Mouse (Mus musculus): ENCODE results near the gene C2cd3. TPM values are rescaled to one million over a fixed set of nuclear protein-coding genes. Genes with fewer than 3 reads are reported as not detected.

C2cd3 gene
- total and polyA plus RNA-seq, 3 experiments: 6.6 to 8.4 (median 7.0) TPM

GRCm38 (mm10) chr7:100459862-100460261 lies 87.8 kb downstream of the C2cd3 start:
- peaks cover 8% of the 10 kb centered on the region for H3K36me3 ChIP-seq (ENCODE audit: control insufficient read depth, insufficient read depth, low read length)
- peak overlapping the region; percentile 52 for H3K27ac ChIP-seq
- 70% methylated on average over 3 of the region's 3 CpGs for WGBS
- intact Hi-C loops (cut with DNase I): no loop called here
- H3K4me1 ChIP-seq (ENCODE audit: control insufficient read depth, insufficient read depth, low read length): peaks cover 25% of the 10 kb centered on the region
- no peaks in the 10 kb centered on the region for H3K79me2 ChIP-seq (replicated peaks; ENCODE audit: control insufficient read depth, insufficient read depth, low read length)
- no peak overlapping the region for H3K4me3 ChIP-seq
- no peak overlapping the region for H3K9ac ChIP-seq (ENCODE audit: low read depth, low read length)
- H3K27me3 ChIP-seq (ENCODE audit: control insufficient read depth, insufficient read depth, low read length): no peaks in the 10 kb centered on the region
- TF ChIP-seq POLR2A (IDR thresholded peaks at IDR 0.05; ENCODE audit: insufficient read depth, low read depth, low read length) (no peak), EP300 (IDR thresholded peaks at IDR 0.05; ENCODE audit: insufficient read depth, low read depth, low read length) (no peak), CTCF (IDR thresholded peaks at IDR 0.05) (no peak)
- no peak for DNase-seq

GRCm38 (mm10) chr7:100461621-100462151 lies 89.7 kb downstream of the C2cd3 start:
- H3K27me3 ChIP-seq (ENCODE audit: control insufficient read depth, insufficient read depth, low read length): no peaks in the 10 kb centered on the region
- intact Hi-C loops (cut with DNase I): no loop called here
- H3K9ac ChIP-seq (ENCODE audit: low read depth, low read length): no peak overlapping the region
- H3K36me3 ChIP-seq (ENCODE audit: control insufficient read depth, insufficient read depth, low read length): peaks cover 13% of the 10 kb centered on the region
- no peak for TF ChIP-seq CTCF (IDR thresholded peaks at IDR 0.05)
- no peak for TF ChIP-seq POLR2A (IDR thresholded peaks at IDR 0.05; ENCODE audit: insufficient read depth, low read depth, low read length)
- TF ChIP-seq EP300 (IDR thresholded peaks at IDR 0.05; ENCODE audit: insufficient read depth, low read depth, low read length): peak; percentile 97
- peak; percentile 75 to 84 for DNase-seq
- 9% methylated on average over 6 of the region's 6 CpGs for WGBS
- no peak overlapping the region for H3K4me3 ChIP-seq
- H3K27ac ChIP-seq: peak overlapping the region; percentile 83
- H3K4me1 ChIP-seq (ENCODE audit: control insufficient read depth, insufficient read depth, low read length): peaks cover 34% of the 10 kb centered on the region
- H3K79me2 ChIP-seq (replicated peaks; ENCODE audit: control insufficient read depth, insufficient read depth, low read length): no peaks in the 10 kb centered on the region

GRCm38 (mm10) chr7:100463194-100463593 lies 91.2 kb downstream of the C2cd3 start:
- no peaks in the 10 kb centered on the region for H3K27me3 ChIP-seq (ENCODE audit: control insufficient read depth, insufficient read depth, low read length)
- TF ChIP-seq CTCF (IDR thresholded peaks at IDR 0.05): no peak
- TF ChIP-seq EP300 (IDR thresholded peaks at IDR 0.05; ENCODE audit: insufficient read depth, low read depth, low read length): no peak
- TF ChIP-seq POLR2A (IDR thresholded peaks at IDR 0.05; ENCODE audit: insufficient read depth, low read depth, low read length): no peak
- WGBS: 73% methylated on average over 9 of the region's 9 CpGs
- H3K9ac ChIP-seq (ENCODE audit: low read depth, low read length): no peak overlapping the region
- H3K36me3 ChIP-seq (ENCODE audit: control insufficient read depth, insufficient read depth, low read length): peaks cover 13% of the 10 kb centered on the region
- H3K79me2 ChIP-seq (replicated peaks; ENCODE audit: control insufficient read depth, insufficient read depth, low read length): no peaks in the 10 kb centered on the region
- H3K4me1 ChIP-seq (ENCODE audit: control insufficient read depth, insufficient read depth, low read length): peaks cover 35% of the 10 kb centered on the region
- intact Hi-C loops (cut with DNase I): no loop called here
- no peak overlapping the region for H3K4me3 ChIP-seq
- no peak overlapping the region; the same call in 1 of the 2 replicates for H3K27ac ChIP-seq
- no peak for DNase-seq

- no peak overlapping the region for H3K9ac ChIP-seq (ENCODE audit: low read depth, low read length)
- no peaks in the 10 kb centered on the region for H3K27me3 ChIP-seq (ENCODE audit: control insufficient read depth, insufficient read depth, low read length)
- intact Hi-C loops (cut with DNase I): loop anchor here (2.0 kb wide), 2 partner anchors 29 to 33 kb away; partner anchors contain the start of gene Ucp2
- H3K27ac ChIP-seq: peak overlapping the region; percentile 96; the same call in 1 of the 2 replicates
- H3K4me1 ChIP-seq (ENCODE audit: control insufficient read depth, insufficient read depth, low read length): peaks cover 35% of the 10 kb centered on the region
- peaks cover 13% of the 10 kb centered on the region for H3K36me3 ChIP-seq (ENCODE audit: control insufficient read depth, insufficient read depth, low read length)
- DNase-seq: no peak
- H3K79me2 ChIP-seq (replicated peaks; ENCODE audit: control insufficient read depth, insufficient read depth, low read length): no peaks in the 10 kb centered on the region
- 89% methylated on average over 10 of the region's 10 CpGs for WGBS
- H3K4me3 ChIP-seq: no peak overlapping the region
- TF ChIP-seq EP300 (IDR thresholded peaks at IDR 0.05; ENCODE audit: insufficient read depth, low read depth, low read length): no peak
- TF ChIP-seq POLR2A (IDR thresholded peaks at IDR 0.05; ENCODE audit: insufficient read depth, low read depth, low read length): no peak
- no peak for TF ChIP-seq CTCF (IDR thresholded peaks at IDR 0.05)
These were observed 91.7 kb downstream of the C2cd3 start for GRCm38 (mm10) chr7:100463757-100464156.

GRCm38 (mm10) chr7:100464248-100464647 lies 92.2 kb downstream of the C2cd3 start:
- no peak for TF ChIP-seq CTCF (IDR thresholded peaks at IDR 0.05)
- TF ChIP-seq POLR2A (IDR thresholded peaks at IDR 0.05; ENCODE audit: insufficient read depth, low read depth, low read length): no peak
- TF ChIP-seq EP300 (IDR thresholded peaks at IDR 0.05; ENCODE audit: insufficient read depth, low read depth, low read length): no peak
- DNase-seq: no peak
- Histone ChIP-seq H3K4me1 (ENCODE audit: control insufficient read depth, insufficient read depth, low read length) (peaks cover 35% of the 10 kb centered on the region), H3K79me2 (replicated peaks; ENCODE audit: control insufficient read depth, insufficient read depth, low read length) (no peaks in the 10 kb centered on the region), H3K9ac (ENCODE audit: low read depth, low read length) (no peak overlapping the region), H3K27ac (peak overlapping the region; percentile 96), H3K4me3 (no peak overlapping the region), H3K27me3 (ENCODE audit: control insufficient read depth, insufficient read depth, low read length) (no peaks in the 10 kb centered on the region), H3K36me3 (ENCODE audit: control insufficient read depth, insufficient read depth, low read length) (peaks cover 13% of the 10 kb centered on the region)
- 94% methylated on average over 7 of the region's 7 CpGs for WGBS
- intact Hi-C loops (cut with DNase I): loop anchor here (2.0 kb wide), 2 partner anchors 29 to 33 kb away; partner anchors contain the start of gene Ucp2

- 34% methylated on average over 4 of the region's 4 CpGs for WGBS
- TF ChIP-seq CTCF (IDR thresholded peaks at IDR 0.05): no peak
- no peak for TF ChIP-seq POLR2A (IDR thresholded peaks at IDR 0.05; ENCODE audit: insufficient read depth, low read depth, low read length)
- no peak for TF ChIP-seq EP300 (IDR thresholded peaks at IDR 0.05; ENCODE audit: insufficient read depth, low read depth, low read length)
- Histone ChIP-seq H3K27me3 (ENCODE audit: control insufficient read depth, insufficient read depth, low read length) (no peaks in the 10 kb centered on the region), H3K27ac (peak overlapping the region; percentile 96), H3K9ac (ENCODE audit: low read depth, low read length) (peak overlapping the region; percentile 39), H3K4me3 (peak overlapping the region; percentile 22; the same call in 1 of the 2 replicates), H3K79me2 (replicated peaks; ENCODE audit: control insufficient read depth, insufficient read depth, low read length) (no peaks in the 10 kb centered on the region), H3K4me1 (ENCODE audit: control insufficient read depth, insufficient read depth, low read length) (peaks cover 35% of the 10 kb centered on the region), H3K36me3 (ENCODE audit: control insufficient read depth, insufficient read depth, low read length) (peaks cover 13% of the 10 kb centered on the region)
- DNase-seq: no peak
- intact Hi-C loops (cut with DNase I): loop anchor here (2.0 kb wide), 2 partner anchors 28 to 34 kb away; partner anchors contain the start of gene Ucp2
These were observed 93.2 kb downstream of the C2cd3 start for GRCm38 (mm10) chr7:100465248-100465647.
